Mouse (Mus musculus) midbrain, embryonic 14.5 days (tissue): ENCODE results near the gene Nf1. TPM values are rescaled to one million over a fixed set of nuclear protein-coding genes. Genes with fewer than 3 reads are reported as not detected.

ENCODE experiments used
- ATAC-seq: fragments of 200-750 bp; cut with Nextera tagmentation; 2 replicates; pipeline ENCODE4 v1.8.0; 2017; ENCODE audit warnings: moderate number of reproducible peaks, moderate library complexity; ENCODE audit not compliant: low FRiP score, low TSS enrichment
- DNase-seq: peaks from one replicate; pipeline ENCODE4 v3.0.0-alpha.2; 2015
- H3K27ac ChIP-seq: fragments of 300-500 bp; sonication (generic); replicated peaks from 2 replicates; pipeline ENCODE4 v1.5.1; 2014; ENCODE audit warnings: mild to moderate bottlenecking, low read depth, low read length, moderate library complexity
- H3K27me3 ChIP-seq: fragments of 300-500 bp; sonication (generic); 2 replicates; pipeline ENCODE4 v1.6.1; 2014; ENCODE audit warnings: low read length, control low read depth, mixed read lengths; ENCODE audit not compliant: control insufficient read depth, insufficient read depth
- H3K36me3 ChIP-seq: fragments of 300-500 bp; sonication (generic); 2 replicates; pipeline ENCODE4 v1.6.1; 2014; ENCODE audit warnings: low read length, control low read depth; ENCODE audit not compliant: control insufficient read depth, insufficient read depth
- H3K4me1 ChIP-seq: fragments of 300-500 bp; sonication (generic); 2 replicates; pipeline ENCODE4 v1.6.1; 2014; ENCODE audit warnings: mild to moderate bottlenecking, antibody characterized with exemption, low read length, control low read depth; ENCODE audit not compliant: control insufficient read depth, insufficient read depth
- H3K4me2 ChIP-seq: fragments of 300-500 bp; sonication (generic); 2 replicates; pipeline ENCODE4 v1.6.1; 2014; ENCODE audit warnings: mild to moderate bottlenecking, low read length, moderate library complexity
- H3K4me3 ChIP-seq: fragments of 300-500 bp; sonication (generic); replicated peaks from 2 replicates; pipeline ENCODE4 v1.5.1; 2014; ENCODE audit warnings: low read depth, low read length
- H3K9ac ChIP-seq: fragments of 300-500 bp; sonication (generic); replicated peaks from 2 replicates; pipeline ENCODE4 v1.6.1; 2014; ENCODE audit warnings: mild to moderate bottlenecking, low read length, moderate library complexity
- H3K9me3 ChIP-seq: fragments of 300-500 bp; sonication (generic); 2 replicates; pipeline ENCODE4 v1.6.1; 2016; ENCODE audit warnings: low read length, control low read depth, mixed read lengths; ENCODE audit not compliant: control insufficient read depth
- whole genome bisulfite sequencing: fragments of 180-500 bp; shearing (Covaris S2); extraction: QIAGEN DNeasy Blood & Tissue Kit; methylation state at CpG from one replicate; pipeline ENCODE4 v1.1.7; 2014; 5-methylcytosine and 5-hydroxymethylcytosine counted together
- polyA plus RNA-seq: library from polyadenylated mRNA; unstranded; fragments of >200 nt; fragmentation: Nextera tagmentation; extraction: Ambion mirVana; gene quantifications from 2 replicates; pipeline ENCODE4 v1.2.1, GENCODE M21; 2014

Gene Nf1
- polyA plus RNA-seq, 1 experiment from 2014 or later, result 15.6 TPM

GRCm38 (mm10) chr11:79459846-79460245, 120.4 kb downstream of the Nf1 start:
- no peak overlapping the region for H3K4me2 ChIP-seq
- WGBS, result 92% methylated on average over 4 of the region's 4 CpGs
- no peak overlapping the region for H3K4me3 ChIP-seq
- DNase-seq (no peak), ATAC-seq (no peak)
- H3K36me3 ChIP-seq, result peaks cover 54% of the 10 kb centered on the region
- H3K9ac ChIP-seq, result no peak overlapping the region
- no peak overlapping the region for H3K27ac ChIP-seq
- no peaks in the 10 kb centered on the region for H3K27me3 ChIP-seq
- H3K9me3 ChIP-seq, result no peaks in the 10 kb centered on the region
- no peaks in the 10 kb centered on the region for H3K4me1 ChIP-seq

DNA sequence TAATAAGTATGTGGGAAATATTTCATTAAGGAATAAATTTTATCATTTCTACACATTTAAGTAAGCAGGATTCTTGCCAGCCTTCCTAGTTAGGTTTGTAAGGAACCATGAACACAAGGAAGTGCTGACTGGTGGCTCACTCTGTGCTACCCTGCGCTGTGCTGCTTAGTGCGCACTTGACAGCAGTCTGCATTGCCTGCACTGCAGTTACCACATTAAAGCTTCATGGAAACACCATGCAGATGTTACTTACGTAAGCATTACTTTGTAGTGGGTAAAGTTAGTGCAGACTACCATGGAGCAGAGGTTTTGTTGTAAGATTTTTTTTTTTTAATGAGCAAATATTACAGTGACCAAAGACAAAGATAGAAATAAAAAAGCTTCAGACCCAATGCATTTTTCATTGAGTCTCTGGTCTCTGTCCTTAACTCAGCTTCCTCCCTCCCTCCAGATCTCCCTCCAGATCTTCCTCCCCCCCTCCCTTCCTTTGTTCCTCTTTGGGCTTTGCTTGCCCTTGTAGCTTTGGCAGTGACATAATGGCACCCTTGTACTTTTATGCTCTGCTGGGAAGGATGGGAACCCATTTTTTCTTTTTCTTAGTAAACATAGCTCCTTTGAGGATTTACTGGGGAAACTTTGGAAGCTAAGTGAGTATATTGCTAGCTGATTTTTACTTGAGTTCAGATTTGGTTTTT, 121.4 kb downstream of the Nf1 start:
- peaks cover 55% of the 10 kb centered on the region for H3K36me3 ChIP-seq
- H3K4me1 ChIP-seq, result no peaks in the 10 kb centered on the region
- H3K4me2 ChIP-seq, result no peak overlapping the region
- no peaks in the 10 kb centered on the region for H3K9me3 ChIP-seq
- ATAC-seq, result no peak
- WGBS, result 96% methylated on average over 3 of the region's 3 CpGs
- peak; percentile 11 for DNase-seq
- no peak overlapping the region for H3K9ac ChIP-seq
- no peaks in the 10 kb centered on the region for H3K27me3 ChIP-seq
- H3K4me3 ChIP-seq, result no peak overlapping the region
- no peak overlapping the region for H3K27ac ChIP-seq

- Histone ChIP-seq H3K27ac (no peak overlapping the region), H3K4me3 (no peak overlapping the region), H3K9ac (no peak overlapping the region), H3K27me3 (no peaks in the 10 kb centered on the region), H3K4me2 (no peak overlapping the region), H3K9me3 (no peaks in the 10 kb centered on the region), H3K36me3 (peaks cover 51% of the 10 kb centered on the region), H3K4me1 (no peaks in the 10 kb centered on the region)
- ATAC-seq, result no peak
- no peak for DNase-seq
- 87% methylated on average over 1 of the region's 1 CpGs for WGBS
These were observed 128.6 kb downstream of the Nf1 start for GRCm38 (mm10) chr11:79468097-79468496.

DNA sequence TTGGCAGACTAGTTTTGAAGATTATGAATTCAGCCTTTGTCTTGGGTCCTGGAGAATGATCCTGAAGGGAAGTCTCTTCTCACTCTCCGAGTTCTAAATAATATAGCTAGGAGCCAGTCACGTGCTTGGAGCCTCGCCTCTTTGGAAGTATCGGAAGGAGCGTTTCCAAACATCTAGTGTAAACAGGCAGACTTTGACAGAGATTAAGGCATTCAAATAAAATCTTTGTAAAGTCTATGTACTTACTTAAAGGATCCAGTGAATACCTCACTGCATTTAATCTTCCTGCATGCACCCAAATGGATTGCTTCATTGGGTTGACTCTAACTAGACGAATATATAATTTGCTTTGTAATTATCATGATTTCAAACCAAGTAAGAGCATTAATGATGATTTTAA, 143.9 kb downstream of the Nf1 start:
- Histone ChIP-seq H3K4me1 (no peaks in the 10 kb centered on the region), H3K4me3 (no peak overlapping the region), H3K27ac (no peak overlapping the region), H3K9me3 (no peaks in the 10 kb centered on the region), H3K36me3 (peaks cover 8% of the 10 kb centered on the region), H3K4me2 (no peak overlapping the region), H3K27me3 (no peaks in the 10 kb centered on the region), H3K9ac (no peak overlapping the region)
- ATAC-seq, result no peak
- 90% methylated on average over 6 of the region's 6 CpGs for WGBS
- no peak for DNase-seq

GRCm38 (mm10) chr11:79483876-79484528, 144.5 kb downstream of the Nf1 start:
- Histone ChIP-seq H3K4me1 (no peaks in the 10 kb centered on the region), H3K4me2 (no peak overlapping the region), H3K9ac (no peak overlapping the region), H3K27ac (no peak overlapping the region), H3K36me3 (peaks cover 7% of the 10 kb centered on the region), H3K9me3 (no peaks in the 10 kb centered on the region), H3K27me3 (no peaks in the 10 kb centered on the region), H3K4me3 (no peak overlapping the region)
- WGBS, result 87% methylated on average over 7 of the region's 7 CpGs
- no peak for ATAC-seq
- no peak for DNase-seq

- no peaks in the 10 kb centered on the region for H3K27me3 ChIP-seq
- no peaks in the 10 kb centered on the region for H3K9me3 ChIP-seq
- H3K4me2 ChIP-seq, result no peak overlapping the region
- no peaks in the 10 kb centered on the region for H3K4me1 ChIP-seq
- no peak overlapping the region for H3K9ac ChIP-seq
- no peak for DNase-seq
- H3K4me3 ChIP-seq, result no peak overlapping the region
- H3K36me3 ChIP-seq, result peaks cover 4% of the 10 kb centered on the region
- H3K27ac ChIP-seq, result no peak overlapping the region
- no peak for ATAC-seq
These were observed 145.2 kb downstream of the Nf1 start for GRCm38 (mm10) chr11:79484721-79485120.

- Histone ChIP-seq H3K9me3 (no peaks in the 10 kb centered on the region), H3K4me3 (no peak overlapping the region), H3K4me2 (no peak overlapping the region), H3K36me3 (0 out of 2 replicates have a peak, but pooled peaks cover 2% of the 10 kb centered on the region), H3K4me1 (no peaks in the 10 kb centered on the region), H3K27ac (no peak overlapping the region), H3K27me3 (no peaks in the 10 kb centered on the region), H3K9ac (no peak overlapping the region)
- no peak for ATAC-seq
- DNase-seq, result no peak
- 83% methylated on average over 10 of the region's 10 CpGs for WGBS
These were observed 155.7 kb downstream of the Nf1 start for GRCm38 (mm10) chr11:79494976-79495800.

DNA sequence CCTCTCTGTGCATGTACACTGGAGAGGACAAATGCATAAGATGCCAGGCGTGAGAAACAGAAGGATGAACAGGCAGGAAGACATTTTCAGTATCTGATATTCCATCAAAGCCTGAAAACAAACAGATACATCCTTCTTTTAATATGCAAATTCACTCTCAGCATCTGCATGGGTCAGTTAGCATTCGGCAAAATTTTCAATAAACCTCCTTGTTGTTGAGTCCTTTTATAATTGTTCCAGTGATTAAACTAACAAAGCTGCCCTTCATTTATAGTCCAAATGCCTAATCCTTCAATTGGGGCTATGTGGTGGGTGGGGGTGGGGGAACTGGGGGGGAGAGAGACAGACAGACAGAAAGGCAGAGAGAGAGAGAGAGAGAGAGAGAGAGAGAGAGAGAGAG, 163.4 kb downstream of the Nf1 start:
- DNase-seq, result peak; percentile 16
- Histone ChIP-seq H3K9ac (no peak overlapping the region), H3K27ac (peak overlapping the region; percentile 56; the same call in 1 of the 2 replicates), H3K27me3 (no peaks in the 10 kb centered on the region), H3K4me3 (no peak overlapping the region), H3K4me1 (peaks cover 5% of the 10 kb centered on the region; the same call in 1 of the 2 replicates), H3K36me3 (no peaks in the 10 kb centered on the region), H3K9me3 (no peaks in the 10 kb centered on the region), H3K4me2 (0 out of 2 replicates have a peak overlapping the region, but pooled peaks have one; percentile 16)
- 10% methylated on average over 2 of the region's 2 CpGs for WGBS
- no peak for ATAC-seq
